Mouse (Mus musculus): ENCODE measurements around the gene Cacna2d4. TPM values are rescaled to one million over a fixed set of nuclear protein-coding genes. Genes with fewer than 3 reads are reported as not detected.
A peak's percentile ranks its signal among the peaks of the same experiment; 100 is the strongest.

Cacna2d4 gene
- polyA plus RNA-seq, 1 experiment from 2014 or later: not detected

DNA sequence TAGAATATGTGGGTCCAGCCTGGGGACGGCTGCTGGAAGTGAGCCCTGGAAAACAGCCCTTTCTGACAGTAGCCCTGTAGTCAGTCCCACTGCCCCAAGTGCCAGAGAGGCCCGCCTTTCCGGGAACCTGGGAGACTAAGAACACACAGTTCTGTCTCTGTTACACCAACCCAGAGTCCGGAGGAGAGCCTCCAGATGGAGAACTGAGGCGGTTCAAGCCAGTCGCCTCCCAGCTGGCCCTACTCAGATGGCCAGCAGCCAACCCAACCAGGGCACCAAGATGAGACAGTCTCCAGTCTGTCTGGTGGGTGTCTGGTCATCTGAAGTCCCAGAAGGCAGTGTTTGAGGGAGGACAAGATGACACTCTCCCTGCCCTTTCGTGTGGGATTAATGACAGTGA lies 85.4 kb downstream of the Cacna2d4 start:
- H3K27ac ChIP-seq: no peak overlapping the region
- H3K27me3 ChIP-seq (ENCODE audit: poor library complexity, severe bottlenecking): peaks cover 31% of the 10 kb centered on the region
- WGBS: 85% methylated on average over 7 of the region's 7 CpGs
- DNase-seq (ENCODE audit: extremely low spot score, low spot score): no peak
- no peaks in the 10 kb centered on the region for H3K9me3 ChIP-seq
- no peaks in the 10 kb centered on the region for H3K36me3 ChIP-seq (replicated peaks)
- no peak overlapping the region for H3K4me3 ChIP-seq
- peaks cover 25% of the 10 kb centered on the region for H3K4me1 ChIP-seq

DNA sequence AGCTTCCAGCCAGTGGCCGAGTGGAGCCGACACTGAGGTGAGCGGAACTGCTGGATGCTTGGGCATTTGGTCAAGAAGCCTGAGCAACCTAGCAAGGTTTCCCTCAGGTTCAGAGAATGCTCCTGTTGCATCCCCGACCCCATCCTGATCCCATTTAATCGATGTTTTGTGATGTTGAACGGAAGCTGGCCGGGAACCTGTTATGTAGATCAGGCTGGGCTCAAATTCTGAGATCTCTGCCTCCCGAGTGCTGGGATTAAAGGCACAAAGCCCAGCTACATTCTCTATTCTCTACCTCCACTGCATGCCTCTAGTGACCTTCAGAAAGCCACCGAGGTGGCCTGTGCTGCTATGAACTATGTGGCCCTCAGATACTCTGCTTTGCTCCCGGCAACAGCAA lies 88.5 kb downstream of the Cacna2d4 start:
- DNase-seq (ENCODE audit: extremely low spot score, low spot score): no peak
- no peak overlapping the region for H3K27ac ChIP-seq
- H3K36me3 ChIP-seq (replicated peaks): no peaks in the 10 kb centered on the region
- no peak overlapping the region for H3K4me3 ChIP-seq
- H3K4me1 ChIP-seq: peaks cover 25% of the 10 kb centered on the region
- WGBS: 47% methylated on average over 10 of the region's 10 CpGs
- H3K27me3 ChIP-seq (ENCODE audit: poor library complexity, severe bottlenecking): peaks cover 61% of the 10 kb centered on the region
- H3K9me3 ChIP-seq: no peaks in the 10 kb centered on the region

DNA sequence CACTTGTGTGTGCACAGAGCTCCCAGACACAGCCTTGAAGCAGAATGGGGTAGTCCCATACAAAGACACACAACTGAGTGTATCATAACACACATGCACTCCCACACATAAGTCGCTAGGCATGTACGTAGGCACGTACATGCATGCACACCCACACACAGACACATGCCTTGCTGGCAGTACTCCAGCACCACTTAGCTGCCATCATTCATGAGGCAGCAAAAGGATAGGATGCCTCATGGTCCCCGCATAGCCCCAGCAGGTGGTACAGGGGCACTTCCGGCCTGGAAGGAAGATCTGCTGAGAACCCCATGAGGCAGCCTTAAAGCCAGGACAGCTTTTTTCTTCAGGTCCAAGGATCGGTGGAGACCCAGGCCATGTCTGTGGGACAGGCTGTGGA lies 89.7 kb downstream of the Cacna2d4 start:
- no peak for DNase-seq (ENCODE audit: extremely low spot score, low spot score)
- H3K27me3 ChIP-seq (ENCODE audit: poor library complexity, severe bottlenecking): peaks cover 73% of the 10 kb centered on the region
- no peak overlapping the region for H3K27ac ChIP-seq
- H3K4me1 ChIP-seq: peaks cover 37% of the 10 kb centered on the region
- H3K36me3 ChIP-seq (replicated peaks): no peaks in the 10 kb centered on the region
- no peaks in the 10 kb centered on the region for H3K9me3 ChIP-seq
- no peak overlapping the region for H3K4me3 ChIP-seq
- 83% methylated on average over 6 of the region's 6 CpGs for WGBS

DNA sequence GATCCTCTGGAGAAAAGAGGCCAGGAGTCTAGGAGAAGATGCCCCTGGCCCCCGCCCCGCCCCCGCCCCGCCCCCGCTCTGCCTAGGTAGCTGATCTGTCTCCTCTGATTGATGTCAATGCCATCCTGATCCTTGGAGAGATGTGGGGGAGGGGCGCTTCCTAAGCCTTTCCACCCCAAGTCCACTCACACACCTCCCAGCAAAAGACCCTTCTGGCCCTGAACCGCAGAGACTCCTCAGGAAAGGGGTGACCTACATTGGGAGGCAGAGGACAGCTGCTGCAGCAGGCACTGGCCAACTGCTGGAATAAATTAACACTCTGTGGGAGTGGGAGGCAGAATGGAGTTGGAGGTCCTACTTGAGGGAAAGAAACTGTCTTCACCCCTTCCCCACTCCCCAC lies 90.2 kb downstream of the Cacna2d4 start:
- Histone ChIP-seq H3K4me3 (no peak overlapping the region), H3K36me3 (replicated peaks) (no peaks in the 10 kb centered on the region), H3K9me3 (no peaks in the 10 kb centered on the region), H3K27me3 (ENCODE audit: poor library complexity, severe bottlenecking) (peaks cover 79% of the 10 kb centered on the region), H3K27ac (no peak overlapping the region), H3K4me1 (peaks cover 42% of the 10 kb centered on the region)
- WGBS: 43% methylated on average over 7 of the region's 7 CpGs
- DNase-seq (ENCODE audit: extremely low spot score, low spot score): no peak

DNA sequence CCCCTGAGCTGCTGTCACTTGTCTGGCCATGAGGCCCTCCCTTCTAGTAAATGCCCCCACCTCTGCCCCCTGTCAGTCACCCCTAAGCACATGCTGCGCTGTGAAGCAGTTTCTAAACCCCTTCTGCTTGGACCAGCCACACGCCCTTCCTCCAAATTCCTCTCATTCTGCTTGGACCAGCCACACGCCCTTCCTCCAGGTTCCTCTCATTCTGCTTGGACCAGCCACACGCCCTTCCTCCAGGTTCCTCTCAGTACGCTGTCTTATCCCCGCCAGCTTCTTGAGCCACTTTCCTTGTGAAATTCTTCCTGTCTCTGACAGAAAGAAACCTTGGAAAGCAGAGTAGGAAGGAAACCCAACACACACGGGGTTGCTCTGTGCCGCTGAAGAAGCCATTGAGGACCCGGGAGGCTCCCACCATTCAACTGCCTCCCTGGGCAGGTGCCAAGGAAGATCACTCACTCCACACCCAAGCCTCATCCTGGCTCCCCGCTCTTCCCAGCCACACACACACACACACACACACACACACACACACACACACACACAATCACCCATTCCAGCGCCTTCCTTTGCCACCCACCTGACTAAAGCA lies 92.3 kb downstream of the Cacna2d4 start:
- H3K9me3 ChIP-seq: no peaks in the 10 kb centered on the region
- H3K4me1 ChIP-seq: peaks cover 49% of the 10 kb centered on the region
- H3K27me3 ChIP-seq (ENCODE audit: poor library complexity, severe bottlenecking): peaks cover 92% of the 10 kb centered on the region
- H3K4me3 ChIP-seq: no peak overlapping the region
- no peaks in the 10 kb centered on the region for H3K36me3 ChIP-seq (replicated peaks)
- WGBS: 12% methylated on average over 10 of the region's 11 CpGs
- DNase-seq (ENCODE audit: extremely low spot score, low spot score): no peak
- H3K27ac ChIP-seq: no peak overlapping the region

DNA sequence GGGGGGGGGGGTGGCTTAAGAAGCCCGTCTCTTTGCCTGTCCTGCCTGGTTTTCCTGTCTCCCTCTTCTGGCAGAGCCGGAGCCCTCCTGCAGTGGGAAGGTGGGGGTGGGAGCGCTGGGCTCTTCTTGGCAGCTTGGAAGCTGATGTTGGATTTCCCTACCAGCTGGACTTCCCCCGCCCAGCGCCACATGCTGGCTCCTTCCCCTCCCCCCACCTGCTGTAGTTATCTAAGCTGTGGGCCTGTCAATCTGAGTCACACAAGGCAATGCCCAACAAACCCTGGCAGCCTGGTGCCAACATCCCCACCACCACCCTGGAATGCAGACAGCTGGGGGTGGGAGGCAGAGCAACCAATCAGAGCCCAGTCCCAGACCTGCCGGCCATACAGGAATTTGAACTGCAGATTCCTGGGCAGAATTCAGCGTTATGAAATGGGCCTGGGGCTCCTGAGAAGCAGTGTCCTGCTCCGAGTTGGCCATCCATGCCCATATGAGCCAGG lies 92.9 kb downstream of the Cacna2d4 start:
- H3K4me1 ChIP-seq: peaks cover 54% of the 10 kb centered on the region
- peak; percentile 24 for DNase-seq (ENCODE audit: extremely low spot score, low spot score)
- H3K9me3 ChIP-seq: no peaks in the 10 kb centered on the region
- no peaks in the 10 kb centered on the region for H3K36me3 ChIP-seq (replicated peaks)
- H3K27me3 ChIP-seq (ENCODE audit: poor library complexity, severe bottlenecking): peaks cover 91% of the 10 kb centered on the region
- peak overlapping the region; percentile 54; the same call in 1 of the 2 replicates for H3K4me3 ChIP-seq
- WGBS: 5% methylated on average over 8 of the region's 8 CpGs
- no peak overlapping the region for H3K27ac ChIP-seq

DNA sequence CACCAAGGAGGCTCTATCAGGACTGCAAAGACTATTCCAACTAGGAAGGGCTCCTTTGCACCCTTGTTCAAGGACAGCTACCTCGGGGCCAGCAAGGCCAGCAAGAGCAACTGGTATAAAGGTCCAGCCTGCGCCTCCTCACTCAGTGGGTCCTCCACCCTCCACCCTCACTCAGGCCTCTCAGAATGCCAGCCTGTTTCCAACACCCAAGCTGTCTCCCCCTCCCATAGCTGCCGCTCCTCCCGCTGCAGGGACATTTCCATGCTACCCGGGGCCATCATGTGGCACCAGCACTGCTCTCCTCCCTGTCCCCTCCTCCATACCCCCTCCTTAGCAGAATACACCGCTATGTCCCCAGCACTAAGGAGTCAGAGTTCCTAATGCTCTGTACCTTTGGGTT lies 93.6 kb downstream of the Cacna2d4 start:
- DNase-seq (ENCODE audit: extremely low spot score, low spot score): no peak
- H3K9me3 ChIP-seq: no peaks in the 10 kb centered on the region
- WGBS: 10% methylated on average over 6 of the region's 6 CpGs
- H3K4me3 ChIP-seq: peak overlapping the region; percentile 54
- H3K4me1 ChIP-seq: peaks cover 54% of the 10 kb centered on the region
- H3K36me3 ChIP-seq (replicated peaks): no peaks in the 10 kb centered on the region
- no peak overlapping the region for H3K27ac ChIP-seq
- H3K27me3 ChIP-seq (ENCODE audit: poor library complexity, severe bottlenecking): peaks cover 96% of the 10 kb centered on the region

DNA sequence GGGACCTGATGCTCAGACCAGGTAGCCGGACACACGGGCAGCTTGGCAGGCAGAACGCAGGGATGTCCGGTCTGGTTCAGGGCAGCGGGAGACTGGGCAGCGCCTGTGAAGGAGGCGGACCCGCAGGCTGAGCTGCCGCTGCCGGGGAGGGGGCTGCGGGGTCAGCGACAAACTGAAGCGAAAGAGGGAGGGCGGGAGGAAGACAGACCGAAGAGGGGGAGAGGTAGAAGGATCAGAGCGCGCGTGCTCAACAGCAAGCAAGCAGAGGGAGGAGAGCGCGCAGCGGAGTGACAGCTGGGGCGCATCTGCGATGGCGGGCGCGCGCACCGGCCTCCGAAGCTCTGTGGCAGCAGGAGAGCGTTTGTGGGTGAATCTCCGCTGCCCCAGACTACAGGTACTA lies 94.2 kb downstream of the Cacna2d4 start, which contains the start of gene Lrtm2:
Gene Lrtm2, minus strand, starts transcription at position 261 of the 400 bp plus-strand sequence.
- H3K27me3 ChIP-seq (ENCODE audit: poor library complexity, severe bottlenecking): peaks cover 96% of the 10 kb centered on the region
- DNase-seq (ENCODE audit: extremely low spot score, low spot score): no peak
- no peak within 1 kb of the TSS for H3K27ac ChIP-seq
- H3K9me3 ChIP-seq: no peaks in the 10 kb centered on the region
- no peaks in the 10 kb centered on the region for H3K36me3 ChIP-seq (replicated peaks)
- H3K4me3 ChIP-seq: peak within 1 kb of the TSS; percentile 54
- H3K4me1 ChIP-seq: peaks cover 54% of the 10 kb centered on the region
- whole genome bisulfite sequencing: under 1% methylated on average over 31 of the region's 31 CpGs

DNA sequence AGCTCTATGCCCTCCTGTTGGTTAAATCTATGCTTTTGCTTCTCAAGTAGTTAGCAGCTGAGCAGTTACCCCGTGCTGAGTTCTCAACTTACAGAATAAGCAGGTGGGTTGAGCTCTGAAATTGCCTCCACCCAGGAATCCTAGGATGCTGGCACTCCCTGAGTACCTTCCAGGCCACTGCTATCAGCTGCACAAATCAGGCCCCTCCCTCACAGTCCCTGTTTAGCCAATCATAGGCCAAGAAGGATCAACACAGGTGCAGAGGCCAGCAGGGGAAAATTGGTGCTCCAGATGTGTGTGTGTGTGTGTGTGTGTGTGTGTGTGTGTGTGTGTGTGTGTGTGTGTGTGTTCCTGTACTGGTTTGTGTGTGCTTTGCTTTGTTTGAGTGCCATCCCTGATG lies 95.8 kb downstream of the Cacna2d4 start:
- H3K9me3 ChIP-seq: no peaks in the 10 kb centered on the region
- WGBS: 8% methylated on average over 1 of the region's 1 CpGs
- H3K27me3 ChIP-seq (ENCODE audit: poor library complexity, severe bottlenecking): peaks cover 84% of the 10 kb centered on the region
- H3K4me1 ChIP-seq: peaks cover 56% of the 10 kb centered on the region
- DNase-seq (ENCODE audit: extremely low spot score, low spot score): no peak
- no peaks in the 10 kb centered on the region for H3K36me3 ChIP-seq (replicated peaks)
- no peak overlapping the region for H3K4me3 ChIP-seq
- no peak overlapping the region for H3K27ac ChIP-seq

DNA sequence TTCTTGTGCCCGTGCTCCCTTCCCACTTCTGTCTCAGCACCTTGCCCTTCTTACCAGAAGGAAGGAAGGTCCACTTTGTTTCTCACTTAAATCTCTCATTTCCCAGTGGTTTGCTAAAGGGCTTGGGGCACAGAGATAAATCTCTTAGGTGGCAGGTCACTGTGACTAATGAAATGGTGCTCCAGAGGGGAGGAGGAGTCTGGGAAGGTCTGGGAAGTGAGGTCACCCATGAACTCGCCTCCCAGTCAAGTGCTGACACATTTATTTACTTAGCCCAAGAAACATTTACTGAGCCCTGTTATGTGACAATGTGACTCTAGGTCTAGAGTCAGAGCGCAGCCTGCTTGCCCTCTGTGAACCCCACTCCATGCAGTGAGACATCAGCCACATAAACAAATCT lies 96.9 kb downstream of the Cacna2d4 start:
- Histone ChIP-seq H3K9me3 (no peaks in the 10 kb centered on the region), H3K4me1 (peaks cover 63% of the 10 kb centered on the region), H3K27ac (no peak overlapping the region), H3K4me3 (no peak overlapping the region), H3K27me3 (ENCODE audit: poor library complexity, severe bottlenecking) (peaks cover 73% of the 10 kb centered on the region), H3K36me3 (replicated peaks) (no peaks in the 10 kb centered on the region)
- WGBS: 26% methylated on average over 3 of the region's 3 CpGs
- DNase-seq (ENCODE audit: extremely low spot score, low spot score): no peak

DNA sequence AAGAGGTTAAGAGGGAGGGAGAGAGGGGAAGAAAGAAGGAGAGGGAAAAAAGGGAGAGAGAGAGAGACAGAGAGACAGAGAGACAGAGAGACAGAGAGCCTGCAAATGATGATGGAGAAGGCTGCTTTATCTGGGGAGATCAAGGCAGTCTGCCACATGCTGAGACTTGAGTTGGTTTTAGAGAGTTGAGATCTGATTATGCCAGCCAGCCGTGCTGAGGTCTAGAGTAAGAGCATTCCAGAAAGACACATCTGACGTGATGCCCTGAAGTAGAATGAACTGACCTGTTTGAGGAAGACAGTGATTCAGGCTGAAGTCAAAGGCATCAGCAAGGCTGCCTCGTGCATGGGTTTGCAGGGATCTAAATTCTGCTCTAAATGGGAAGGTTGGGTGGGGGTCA lies 97.5 kb downstream of the Cacna2d4 start:
- H3K9me3 ChIP-seq: no peaks in the 10 kb centered on the region
- no peak for DNase-seq (ENCODE audit: extremely low spot score, low spot score)
- no peaks in the 10 kb centered on the region for H3K36me3 ChIP-seq (replicated peaks)
- 59% methylated on average over 3 of the region's 3 CpGs for WGBS
- no peak overlapping the region for H3K4me3 ChIP-seq
- H3K27me3 ChIP-seq (ENCODE audit: poor library complexity, severe bottlenecking): peaks cover 66% of the 10 kb centered on the region
- H3K27ac ChIP-seq: no peak overlapping the region
- H3K4me1 ChIP-seq: peaks cover 63% of the 10 kb centered on the region

DNA sequence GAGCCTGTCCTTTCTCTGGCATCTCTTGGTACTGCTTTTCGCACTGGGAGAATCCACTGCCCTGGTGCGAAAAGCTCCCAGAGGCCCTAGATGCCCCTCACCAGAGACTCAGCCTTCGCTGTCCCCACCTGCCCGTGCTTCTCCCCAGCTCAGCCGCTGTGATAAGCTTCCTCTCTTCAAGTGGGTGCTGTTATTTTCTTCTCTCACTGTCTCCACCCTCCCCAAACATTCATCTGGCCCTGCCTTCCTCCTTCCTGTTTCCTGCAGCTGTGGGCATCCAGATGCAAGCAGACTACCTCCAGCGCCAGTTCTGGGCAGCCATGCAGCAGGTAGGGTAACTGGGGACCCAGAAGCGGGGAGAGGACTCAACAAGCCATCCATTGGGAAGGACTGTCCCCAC lies 99.8 kb downstream of the Cacna2d4 start:
- no peaks in the 10 kb centered on the region for H3K36me3 ChIP-seq (replicated peaks)
- peaks cover 44% of the 10 kb centered on the region for H3K27me3 ChIP-seq (ENCODE audit: poor library complexity, severe bottlenecking)
- no peak overlapping the region for H3K4me3 ChIP-seq
- H3K9me3 ChIP-seq: no peaks in the 10 kb centered on the region
- WGBS: 87% methylated on average over 7 of the region's 7 CpGs
- peaks cover 41% of the 10 kb centered on the region for H3K4me1 ChIP-seq
- no peak for DNase-seq (ENCODE audit: extremely low spot score, low spot score)
- no peak overlapping the region for H3K27ac ChIP-seq

DNA sequence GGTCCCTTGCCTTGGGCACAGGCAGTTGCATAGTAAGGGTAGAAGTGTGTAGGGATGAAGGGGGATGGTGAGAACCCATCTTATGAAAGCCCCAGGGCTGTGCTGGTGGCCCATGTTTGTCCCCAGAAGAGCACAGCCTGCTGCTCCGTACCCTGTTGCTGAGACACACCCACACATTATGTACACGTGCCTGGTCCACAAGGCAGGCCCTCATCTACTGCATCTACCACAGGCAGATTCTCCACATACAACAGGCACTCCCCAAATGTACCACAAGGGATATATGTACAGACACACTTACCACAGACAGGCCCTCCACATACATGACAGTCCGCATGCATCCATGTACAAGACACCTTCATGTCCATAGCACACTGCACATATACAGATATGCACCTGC lies 101.0 kb downstream of the Cacna2d4 start:
- 70% methylated on average over 3 of the region's 3 CpGs for WGBS
- no peak overlapping the region for H3K4me3 ChIP-seq
- no peaks in the 10 kb centered on the region for H3K36me3 ChIP-seq (replicated peaks)
- no peak for DNase-seq (ENCODE audit: extremely low spot score, low spot score)
- peaks cover 32% of the 10 kb centered on the region for H3K27me3 ChIP-seq (ENCODE audit: poor library complexity, severe bottlenecking)
- no peaks in the 10 kb centered on the region for H3K9me3 ChIP-seq
- H3K4me1 ChIP-seq: peaks cover 38% of the 10 kb centered on the region
- H3K27ac ChIP-seq: no peak overlapping the region
